Mouse (Mus musculus): ENCODE results near the gene Gabbr2. TPM values are rescaled to one million over a fixed set of nuclear protein-coding genes. Genes with fewer than 3 reads are reported as not detected.
A peak's percentile ranks its signal among the peaks of the same experiment; 100 is the strongest.

The Gabbr2 gene
- polyA plus RNA-seq, 1 experiment from 2014 or later = 5.0 TPM

DNA sequence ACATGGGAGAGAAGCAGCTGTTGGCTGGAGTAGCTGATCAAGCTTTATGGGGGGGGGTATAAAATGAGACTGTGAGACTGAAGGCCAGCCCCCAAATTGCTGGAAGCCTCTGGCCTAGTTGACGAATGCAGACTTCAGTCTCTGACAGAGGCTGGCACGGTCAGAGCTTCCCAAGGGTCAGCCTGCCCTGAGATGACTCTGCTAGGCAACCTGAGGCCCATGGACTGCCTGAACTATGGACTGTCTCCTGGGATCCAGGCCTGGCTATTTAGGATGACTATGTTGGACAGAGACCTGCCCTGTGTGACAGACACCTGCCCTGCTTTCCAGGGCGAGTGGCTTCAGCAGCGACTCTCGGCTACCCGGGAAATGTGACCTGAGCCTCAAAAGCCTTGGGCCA is 281.7 kb downstream of the Gabbr2 start:
- Histone ChIP-seq H3K4me3 (no peak overlapping the region), H3K36me3 (peaks cover 12% of the 10 kb centered on the region; the same call in 1 of the 2 replicates), H3K27ac (replicated peaks) (no peak overlapping the region), H3K4me2 (no peak overlapping the region), H3K4me1 (replicated peaks) (0 out of 2 replicates have a peak, but pooled peaks cover 10% of the 10 kb centered on the region), H3K27me3 (no peaks in the 10 kb centered on the region), H3K9ac (no peak overlapping the region), H3K9me3 (no peaks in the 10 kb centered on the region)
- ATAC-seq (ENCODE audit: low read depth) = no peak
- 64% methylated on average over 6 of the region's 6 CpGs for WGBS

DNA sequence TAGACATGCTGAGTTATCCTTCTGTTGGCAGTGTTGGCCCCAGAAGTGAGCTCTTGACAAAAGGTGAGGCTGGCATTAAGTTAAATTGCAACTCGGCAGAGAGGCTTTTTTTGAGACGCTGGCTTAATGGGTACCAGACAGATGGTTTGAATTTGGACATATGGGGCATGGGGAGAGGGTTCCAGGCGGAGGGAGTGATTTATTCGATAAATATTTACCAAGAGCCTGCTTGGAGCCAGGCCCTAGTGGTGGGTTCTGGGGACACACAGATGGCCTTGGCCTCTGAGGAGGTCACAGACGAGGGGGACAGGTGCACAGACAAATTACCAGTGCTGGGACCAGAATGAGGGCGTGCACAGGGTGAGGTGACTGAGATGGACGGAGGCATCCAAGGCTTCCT is 282.2 kb downstream of the Gabbr2 start:
- H3K27me3 ChIP-seq = no peaks in the 10 kb centered on the region
- H3K9me3 ChIP-seq = no peaks in the 10 kb centered on the region
- no peak overlapping the region for H3K4me2 ChIP-seq
- no peak overlapping the region for H3K9ac ChIP-seq
- no peak overlapping the region for H3K4me3 ChIP-seq
- H3K4me1 ChIP-seq (replicated peaks) = 0 out of 2 replicates have a peak, but pooled peaks cover 10% of the 10 kb centered on the region
- no peak overlapping the region for H3K27ac ChIP-seq (replicated peaks)
- WGBS = 70% methylated on average over 7 of the region's 7 CpGs
- peaks cover 12% of the 10 kb centered on the region; the same call in 1 of the 2 replicates for H3K36me3 ChIP-seq
- no peak for ATAC-seq (ENCODE audit: low read depth)

DNA sequence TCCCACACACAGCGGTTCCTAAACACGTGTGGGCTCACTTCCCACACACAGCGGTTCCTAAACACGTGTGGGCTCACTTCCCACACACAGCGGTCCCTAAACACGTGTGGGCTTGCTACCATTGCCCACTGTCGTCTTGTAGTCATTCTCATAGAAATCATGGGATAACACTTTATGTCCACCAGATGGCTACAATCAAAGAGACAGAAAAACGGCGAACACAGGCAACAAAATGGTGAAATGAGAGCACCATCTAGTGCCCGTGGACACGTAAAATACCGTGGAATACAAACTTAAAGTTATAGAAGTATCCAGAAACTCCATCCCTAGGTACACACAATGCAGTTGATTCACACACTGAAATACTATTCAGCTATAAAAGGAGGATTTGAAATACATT is 285.9 kb downstream of the Gabbr2 start:
- no peak for ATAC-seq (ENCODE audit: low read depth)
- H3K27ac ChIP-seq (replicated peaks) = no peak overlapping the region
- no peak overlapping the region for H3K9ac ChIP-seq
- no peak overlapping the region for H3K4me3 ChIP-seq
- 0 out of 2 replicates have a peak, but pooled peaks cover 10% of the 10 kb centered on the region for H3K4me1 ChIP-seq (replicated peaks)
- H3K9me3 ChIP-seq = no peaks in the 10 kb centered on the region
- H3K36me3 ChIP-seq = no peaks in the 10 kb centered on the region
- WGBS = 84% methylated on average over 12 of the region's 12 CpGs
- no peaks in the 10 kb centered on the region for H3K27me3 ChIP-seq
- H3K4me2 ChIP-seq = no peak overlapping the region

DNA sequence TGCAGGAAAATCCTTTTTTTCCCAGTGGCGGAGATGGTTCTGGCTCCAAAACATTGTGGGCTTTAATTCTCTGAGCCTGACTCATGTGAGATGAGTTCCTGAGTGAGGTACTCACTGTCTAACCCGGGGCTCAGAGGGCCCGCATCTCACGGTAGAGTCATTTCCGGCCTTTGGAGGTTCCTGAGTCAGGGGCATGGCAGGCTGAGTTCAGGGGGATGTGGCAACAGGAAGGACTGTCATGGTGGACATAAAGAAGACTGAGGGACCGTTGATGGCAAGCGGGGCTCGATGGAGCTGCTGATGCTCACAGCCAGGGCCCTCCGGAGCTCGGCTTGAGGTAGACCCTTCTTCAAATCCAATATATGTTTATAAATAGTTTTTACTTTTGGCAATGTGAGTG is 288.5 kb downstream of the Gabbr2 start:
- H3K9ac ChIP-seq = no peak overlapping the region
- no peaks in the 10 kb centered on the region for H3K27me3 ChIP-seq
- WGBS = 92% methylated on average over 10 of the region's 10 CpGs
- no peaks in the 10 kb centered on the region for H3K9me3 ChIP-seq
- H3K36me3 ChIP-seq = no peaks in the 10 kb centered on the region
- no peak for ATAC-seq (ENCODE audit: low read depth)
- H3K4me2 ChIP-seq = no peak overlapping the region
- peaks cover 8% of the 10 kb centered on the region; the same call in 1 of the 2 replicates for H3K4me1 ChIP-seq (replicated peaks)
- H3K27ac ChIP-seq (replicated peaks) = no peak overlapping the region
- no peak overlapping the region for H3K4me3 ChIP-seq

DNA sequence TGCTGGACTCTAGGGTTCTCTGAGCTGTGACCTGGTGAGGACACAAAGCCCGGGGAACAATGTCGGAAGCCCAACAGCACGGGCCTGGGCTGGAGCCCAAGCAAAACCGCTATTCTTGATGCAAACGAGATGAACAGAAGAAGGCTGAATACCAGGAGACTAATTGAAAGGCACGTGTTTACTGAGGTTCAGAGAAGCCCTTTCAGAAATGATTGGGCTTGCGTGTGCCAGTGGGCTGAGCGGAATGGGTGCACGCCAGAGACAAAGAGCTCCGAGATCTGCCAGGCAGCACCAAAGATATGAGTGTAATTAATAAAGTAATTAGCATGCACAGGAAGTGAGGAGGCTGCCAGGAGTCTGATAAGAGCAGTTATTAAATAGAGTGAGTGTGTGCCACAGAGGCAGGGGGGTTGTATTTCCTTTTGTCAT is 291.4 kb downstream of the Gabbr2 start:
- WGBS = 56% methylated on average over 10 of the region's 10 CpGs
- no peak overlapping the region for H3K9ac ChIP-seq
- H3K4me1 ChIP-seq (replicated peaks) = peaks cover 8% of the 10 kb centered on the region; the same call in 1 of the 2 replicates
- H3K36me3 ChIP-seq = no peaks in the 10 kb centered on the region
- no peak overlapping the region for H3K4me3 ChIP-seq
- peak; percentile 62 for ATAC-seq (ENCODE audit: low read depth)
- H3K4me2 ChIP-seq = no peak overlapping the region
- H3K27me3 ChIP-seq = no peaks in the 10 kb centered on the region
- H3K27ac ChIP-seq (replicated peaks) = peak overlapping the region; percentile 38; the same call in 1 of the 2 replicates
- no peaks in the 10 kb centered on the region for H3K9me3 ChIP-seq

DNA sequence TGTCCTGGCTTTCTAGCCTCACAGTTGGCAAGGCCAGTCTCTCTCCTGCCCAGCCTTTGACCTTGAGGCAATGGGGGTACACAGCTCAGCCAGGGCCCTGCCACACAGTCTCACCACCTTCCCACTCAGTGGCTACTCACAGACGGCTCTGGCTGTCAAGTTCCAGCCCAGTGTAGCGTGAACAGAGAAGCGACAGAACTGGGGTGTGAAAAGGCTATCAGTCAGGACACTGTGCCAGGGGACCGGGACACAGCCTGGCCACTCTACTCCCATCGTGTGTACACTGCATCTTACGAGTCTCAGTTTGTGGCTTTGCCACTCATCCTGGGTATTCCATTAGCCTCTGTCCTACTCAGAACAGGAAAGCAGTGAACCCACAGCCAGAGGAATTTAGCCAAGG is 295.2 kb downstream of the Gabbr2 start:
- Histone ChIP-seq H3K4me2 (no peak overlapping the region), H3K9ac (no peak overlapping the region), H3K27me3 (no peaks in the 10 kb centered on the region), H3K4me1 (replicated peaks) (peaks cover 8% of the 10 kb centered on the region; the same call in 1 of the 2 replicates), H3K4me3 (no peak overlapping the region), H3K36me3 (no peaks in the 10 kb centered on the region), H3K9me3 (no peaks in the 10 kb centered on the region), H3K27ac (replicated peaks) (no peak overlapping the region)
- no peak for ATAC-seq (ENCODE audit: low read depth)
- WGBS = 74% methylated on average over 6 of the region's 6 CpGs

DNA sequence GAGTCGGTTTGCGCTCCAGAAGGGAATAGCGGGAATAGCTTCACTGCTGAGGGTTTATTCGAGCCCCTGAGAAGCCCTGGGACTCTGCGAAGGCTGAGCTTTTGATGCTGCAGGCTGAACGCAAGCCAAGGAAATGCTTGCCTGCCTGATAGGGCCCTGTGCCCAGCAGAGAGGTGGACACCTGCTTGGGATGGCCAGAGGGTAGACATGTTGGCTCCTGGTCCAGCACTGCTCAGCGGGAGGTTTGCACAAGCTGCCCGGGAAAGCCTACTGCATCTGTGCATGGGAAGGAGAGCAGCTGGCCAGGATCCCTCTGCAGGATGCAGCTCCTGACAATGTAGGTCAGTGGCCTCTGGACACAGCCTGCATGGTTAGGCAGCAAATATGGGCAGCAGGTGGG is 301.1 kb downstream of the Gabbr2 start:
- ATAC-seq (ENCODE audit: low read depth) = no peak
- no peaks in the 10 kb centered on the region for H3K36me3 ChIP-seq
- 83% methylated on average over 8 of the region's 8 CpGs for WGBS

DNA sequence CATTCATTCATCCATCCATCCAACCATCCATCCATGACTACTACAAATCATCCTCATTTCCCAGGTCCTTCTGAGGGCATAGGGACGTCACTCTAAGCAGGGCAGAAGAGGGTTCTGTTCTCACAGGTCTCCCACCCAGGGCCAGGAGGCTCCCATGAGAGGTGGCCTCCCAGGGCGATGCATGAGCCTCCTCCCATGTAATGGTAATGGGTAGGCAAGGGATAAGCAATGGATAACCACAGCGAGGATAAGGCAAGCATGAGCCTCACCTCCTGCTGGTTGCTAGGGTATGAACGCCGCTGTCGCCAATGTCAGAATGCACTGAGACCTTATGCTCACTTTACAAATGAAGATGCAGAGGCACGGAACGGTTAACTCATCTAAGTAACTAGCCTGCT is 301.7 kb downstream of the Gabbr2 start:
- H3K27ac ChIP-seq (replicated peaks) = no peak overlapping the region
- H3K27me3 ChIP-seq = no peaks in the 10 kb centered on the region; the same call in 1 of the 2 replicates
- 81% methylated on average over 8 of the region's 8 CpGs for WGBS
- no peak overlapping the region for H3K4me2 ChIP-seq
- H3K9me3 ChIP-seq = no peaks in the 10 kb centered on the region
- no peak overlapping the region for H3K9ac ChIP-seq
- no peaks in the 10 kb centered on the region for H3K4me1 ChIP-seq (replicated peaks)
- no peaks in the 10 kb centered on the region for H3K36me3 ChIP-seq
- ATAC-seq (ENCODE audit: low read depth) = 0 out of 2 replicates have a peak, but pooled peaks have one; percentile 42
- no peak overlapping the region for H3K4me3 ChIP-seq

More for the DNA sequence above, 301.1 kb downstream of the Gabbr2 start:
- H3K27me3 ChIP-seq = no peaks in the 10 kb centered on the region; the same call in 1 of the 2 replicates
- H3K4me2 ChIP-seq = no peak overlapping the region
- no peak overlapping the region for H3K4me3 ChIP-seq
- no peak overlapping the region for H3K27ac ChIP-seq (replicated peaks)
- no peaks in the 10 kb centered on the region for H3K4me1 ChIP-seq (replicated peaks)
- no peaks in the 10 kb centered on the region for H3K9me3 ChIP-seq
- H3K9ac ChIP-seq = no peak overlapping the region

DNA sequence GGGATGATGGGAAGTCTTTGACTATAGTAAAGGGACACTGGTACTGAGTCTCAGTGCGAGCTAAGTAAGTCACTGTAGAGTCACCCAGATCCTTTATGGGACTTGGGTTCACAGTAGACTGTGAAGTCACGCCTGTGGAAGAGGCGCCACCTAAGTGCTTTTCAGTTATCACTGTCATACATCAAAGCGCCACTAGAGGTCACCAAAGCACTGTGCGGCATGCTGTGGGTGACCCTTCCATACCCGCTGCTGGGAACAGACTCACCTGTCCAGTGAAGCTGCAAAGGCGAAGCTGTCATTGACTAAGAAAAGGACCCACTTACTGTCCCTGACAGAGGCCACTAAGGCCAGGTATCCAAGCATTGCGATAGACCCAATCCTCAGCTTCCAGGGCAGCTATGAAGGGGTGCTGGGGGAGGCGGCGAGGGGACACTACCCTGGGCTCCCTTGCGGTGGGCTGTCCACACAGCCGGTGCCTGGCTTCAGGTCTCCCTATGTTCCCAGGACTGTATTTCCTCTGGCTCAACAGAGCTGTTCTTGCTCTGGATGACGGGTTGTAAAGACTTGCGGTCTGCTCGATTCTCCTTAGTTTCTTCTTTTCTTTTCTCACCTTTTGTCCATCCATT is 302.2 kb downstream of the Gabbr2 start:
- WGBS = 44% methylated on average over 15 of the region's 15 CpGs
- H3K27me3 ChIP-seq = no peaks in the 10 kb centered on the region; the same call in 1 of the 2 replicates
- no peak overlapping the region for H3K9ac ChIP-seq
- H3K4me1 ChIP-seq (replicated peaks) = peaks cover 2% of the 10 kb centered on the region; the same call in 1 of the 2 replicates
- H3K27ac ChIP-seq (replicated peaks) = no peak overlapping the region
- peak; percentile 75 for ATAC-seq (ENCODE audit: low read depth)
- H3K4me2 ChIP-seq = no peak overlapping the region
- no peaks in the 10 kb centered on the region for H3K9me3 ChIP-seq
- no peaks in the 10 kb centered on the region for H3K36me3 ChIP-seq
- no peak overlapping the region for H3K4me3 ChIP-seq

DNA sequence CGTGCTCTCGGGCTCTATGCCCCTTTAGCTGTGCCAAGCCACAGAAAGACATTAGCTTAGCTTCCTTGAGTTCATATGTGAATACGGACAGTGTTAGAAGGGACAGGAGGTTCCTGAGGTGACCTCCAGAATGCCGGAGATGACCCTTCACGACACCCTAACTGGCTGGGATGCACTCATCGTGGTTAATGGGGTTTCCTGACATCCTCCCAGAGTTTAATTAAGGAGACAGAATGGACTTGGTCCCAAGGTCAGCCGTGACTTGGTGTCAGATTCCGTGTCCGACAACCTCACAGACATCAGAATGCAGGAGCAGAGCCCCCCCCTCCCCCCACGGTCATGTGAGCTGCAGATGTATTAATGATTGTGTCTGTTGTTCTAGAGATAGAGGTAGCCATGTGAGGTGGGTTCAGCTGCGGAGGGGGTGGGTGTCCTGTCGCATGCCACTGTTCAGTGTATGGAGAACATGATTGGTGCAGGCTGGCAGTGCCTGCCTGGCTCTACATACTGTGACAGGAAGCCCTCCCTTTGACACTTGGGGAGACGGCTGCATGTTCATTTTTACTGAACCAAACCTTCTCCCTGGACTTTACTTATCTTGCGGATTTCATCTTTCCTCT is 303.4 kb downstream of the Gabbr2 start:
- Histone ChIP-seq H3K4me1 (replicated peaks) (peaks cover 10% of the 10 kb centered on the region), H3K4me2 (no peak overlapping the region), H3K27ac (replicated peaks) (no peak overlapping the region), H3K9ac (no peak overlapping the region), H3K27me3 (no peaks in the 10 kb centered on the region; the same call in 1 of the 2 replicates), H3K9me3 (no peaks in the 10 kb centered on the region), H3K36me3 (no peaks in the 10 kb centered on the region), H3K4me3 (no peak overlapping the region)
- no peak for ATAC-seq (ENCODE audit: low read depth)
- WGBS = 84% methylated on average over 14 of the region's 14 CpGs

DNA sequence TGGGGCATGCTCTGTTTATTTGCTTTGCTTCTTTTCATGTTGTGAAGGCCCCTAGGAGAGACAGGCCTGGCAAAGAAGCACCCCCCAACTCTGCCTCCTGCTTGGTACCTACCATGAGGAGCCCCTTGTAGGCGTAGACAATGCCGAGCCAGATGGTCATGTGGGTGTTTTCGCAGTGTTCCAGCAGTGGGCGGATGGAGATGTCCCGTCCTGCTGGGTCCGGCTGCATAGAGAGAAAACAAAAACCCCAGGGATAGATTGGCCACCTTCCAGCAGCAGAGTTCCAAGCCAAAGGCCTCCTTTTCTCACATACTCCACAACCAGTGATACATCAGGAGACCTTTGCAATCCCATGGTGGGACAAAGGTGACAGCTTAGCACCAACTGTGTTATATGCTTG is 307.5 kb downstream of the Gabbr2 start:
- H3K4me2 ChIP-seq = no peak overlapping the region
- H3K27ac ChIP-seq (replicated peaks) = no peak overlapping the region
- H3K9me3 ChIP-seq = no peaks in the 10 kb centered on the region
- no peak for ATAC-seq (ENCODE audit: low read depth)
- H3K36me3 ChIP-seq = 0 out of 2 replicates have a peak, but pooled peaks cover 3% of the 10 kb centered on the region
- H3K27me3 ChIP-seq = no peaks in the 10 kb centered on the region; the same call in 1 of the 2 replicates
- peaks cover 10% of the 10 kb centered on the region for H3K4me1 ChIP-seq (replicated peaks)
- no peak overlapping the region for H3K4me3 ChIP-seq
- no peak overlapping the region for H3K9ac ChIP-seq
- WGBS = 50% methylated on average over 6 of the region's 6 CpGs

DNA sequence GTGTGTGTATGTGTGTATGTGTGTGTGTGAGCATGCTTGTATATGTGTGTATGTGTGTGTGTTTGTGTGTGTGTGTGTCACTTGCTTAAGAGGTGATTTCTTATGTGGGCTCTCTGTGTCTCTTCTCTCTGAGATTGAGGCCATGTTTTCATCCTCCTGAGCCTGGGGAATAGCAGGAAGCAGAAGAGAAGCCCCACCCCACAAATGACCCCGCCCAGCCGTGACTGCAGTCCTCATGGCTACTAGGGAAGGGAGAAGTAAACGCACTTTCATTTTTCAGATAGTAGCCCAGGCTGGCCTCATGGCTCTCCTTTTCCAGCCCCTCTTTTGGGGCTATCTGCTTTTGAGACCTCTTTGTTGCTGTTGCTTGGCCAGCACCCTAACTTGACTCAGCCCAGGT is 315.0 kb downstream of the Gabbr2 start:
- Histone ChIP-seq H3K9ac (no peak overlapping the region), H3K9me3 (no peaks in the 10 kb centered on the region), H3K27ac (replicated peaks) (no peak overlapping the region), H3K27me3 (no peaks in the 10 kb centered on the region), H3K4me3 (no peak overlapping the region), H3K36me3 (peaks cover 16% of the 10 kb centered on the region), H3K4me1 (replicated peaks) (no peaks in the 10 kb centered on the region), H3K4me2 (no peak overlapping the region)
- WGBS = 75% methylated on average over 3 of the region's 3 CpGs
- ATAC-seq (ENCODE audit: low read depth) = no peak

Data from neural tube, embryonic 13.5 days (tissue).